Mouse (Mus musculus) intestine, embryonic 16.5 days (tissue): Measurements from ENCODE around the gene Pgap1. TPM values are rescaled to one million over a fixed set of nuclear protein-coding genes. Genes with fewer than 3 reads are reported as not detected.

Experiments
- ATAC-seq: fragments of 200-750 bp; cut with Nextera tagmentation; 2 replicates; pipeline ENCODE4 v1.8.0; 2017; ENCODE audit warnings: moderate TSS enrichment, moderate library complexity
- H3K27ac ChIP-seq: fragments of 300-500 bp; sonication (generic); 2 replicates; pipeline ENCODE4 v1.5.1; 2014; ENCODE audit warnings: mild to moderate bottlenecking, low read length
- H3K27me3 ChIP-seq: fragments of 300-500 bp; sonication (generic); replicated peaks from 2 replicates; pipeline ENCODE4 v1.6.1; 2014; ENCODE audit warnings: low read length, control low read depth, mixed read lengths; ENCODE audit not compliant: control insufficient read depth, insufficient read depth
- H3K36me3 ChIP-seq: fragments of 300-500 bp; sonication (generic); 2 replicates; pipeline ENCODE4 v1.6.1; 2014; ENCODE audit warnings: low read length, control low read depth; ENCODE audit not compliant: control insufficient read depth, insufficient read depth
- H3K4me1 ChIP-seq: fragments of 300-500 bp; sonication (generic); 2 replicates; pipeline ENCODE4 v1.6.1; 2014; ENCODE audit warnings: low read length, control low read depth, mixed read lengths; ENCODE audit not compliant: control insufficient read depth, insufficient read depth
- H3K4me2 ChIP-seq: fragments of 300-500 bp; sonication (generic); 2 replicates; pipeline ENCODE4 v1.6.1; 2014; ENCODE audit warnings: low read depth, low read length, control low read depth
- H3K4me3 ChIP-seq: fragments of 300-500 bp; sonication (generic); 2 replicates; pipeline ENCODE4 v1.5.1; 2014; ENCODE audit warnings: mild to moderate bottlenecking, low read length
- H3K9ac ChIP-seq: fragments of 300-500 bp; sonication (generic); 2 replicates; pipeline ENCODE4 v1.6.1; 2014; ENCODE audit warnings: low read depth, low read length
- H3K9me3 ChIP-seq: fragments of 300-500 bp; sonication (generic); 2 replicates; pipeline ENCODE4 v1.6.1; 2016; ENCODE audit warnings: low read length, control low read depth; ENCODE audit not compliant: control insufficient read depth
- WGBS: fragments of 180-500 bp; shearing (Covaris S2); extraction: QIAGEN DNeasy Blood & Tissue Kit; methylation state at CpG from one replicate; pipeline ENCODE4 v1.1.7; 2014; 5-methylcytosine and 5-hydroxymethylcytosine counted together
- polyA plus RNA-seq: library from polyadenylated mRNA; unstranded; fragments of >200 nt; fragmentation: Nextera tagmentation; extraction: Ambion mirVana; gene quantifications from 2 replicates; pipeline ENCODE4 v1.2.1, GENCODE M21; 2015

The Pgap1 gene
- polyA plus RNA-seq, 1 experiment from 2014 or later = 7.5 TPM

DNA sequence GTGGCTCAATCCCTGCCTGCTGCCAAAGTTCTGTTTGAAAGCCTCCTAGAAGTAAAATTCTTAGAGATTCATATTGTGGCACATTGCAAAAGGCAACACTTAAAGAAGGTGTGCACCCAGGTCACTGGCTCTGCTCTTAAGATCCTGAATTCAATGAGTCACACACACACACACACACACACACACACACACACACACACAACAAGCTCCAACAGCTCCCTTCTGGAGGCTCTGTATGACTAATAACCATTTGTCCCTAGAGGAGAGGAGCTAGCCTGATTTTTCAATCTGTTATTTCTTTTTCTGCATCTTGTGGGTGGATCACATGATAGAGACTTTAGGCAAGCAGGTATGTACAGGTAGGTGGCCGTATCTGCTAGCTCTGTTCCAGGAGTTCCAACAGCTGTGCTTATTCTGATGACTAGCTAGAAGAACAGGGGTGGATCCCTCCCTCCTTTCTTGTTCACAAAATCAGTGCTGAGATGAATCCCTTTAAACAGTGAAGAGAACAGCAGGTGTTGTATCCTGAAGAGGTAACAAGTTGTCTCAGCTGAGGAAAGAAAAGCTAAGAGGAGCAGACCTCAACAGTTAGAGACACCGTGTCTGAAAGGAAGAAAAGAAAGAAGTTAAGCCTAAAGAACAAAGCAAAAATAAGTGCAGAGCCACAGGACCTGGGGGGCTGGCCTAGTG lies 27.2 kb upstream of the Pgap1 start:
- H3K4me3 ChIP-seq = no peak overlapping the region
- H3K27ac ChIP-seq = no peak overlapping the region
- no peaks in the 10 kb centered on the region for H3K4me1 ChIP-seq
- no peaks in the 10 kb centered on the region for H3K9me3 ChIP-seq
- H3K27me3 ChIP-seq = no peaks in the 10 kb centered on the region
- H3K4me2 ChIP-seq = no peak overlapping the region
- ATAC-seq = no peak
- WGBS = 65% methylated on average over 2 of the region's 2 CpGs
- H3K9ac ChIP-seq = no peak overlapping the region
- no peaks in the 10 kb centered on the region for H3K36me3 ChIP-seq

DNA sequence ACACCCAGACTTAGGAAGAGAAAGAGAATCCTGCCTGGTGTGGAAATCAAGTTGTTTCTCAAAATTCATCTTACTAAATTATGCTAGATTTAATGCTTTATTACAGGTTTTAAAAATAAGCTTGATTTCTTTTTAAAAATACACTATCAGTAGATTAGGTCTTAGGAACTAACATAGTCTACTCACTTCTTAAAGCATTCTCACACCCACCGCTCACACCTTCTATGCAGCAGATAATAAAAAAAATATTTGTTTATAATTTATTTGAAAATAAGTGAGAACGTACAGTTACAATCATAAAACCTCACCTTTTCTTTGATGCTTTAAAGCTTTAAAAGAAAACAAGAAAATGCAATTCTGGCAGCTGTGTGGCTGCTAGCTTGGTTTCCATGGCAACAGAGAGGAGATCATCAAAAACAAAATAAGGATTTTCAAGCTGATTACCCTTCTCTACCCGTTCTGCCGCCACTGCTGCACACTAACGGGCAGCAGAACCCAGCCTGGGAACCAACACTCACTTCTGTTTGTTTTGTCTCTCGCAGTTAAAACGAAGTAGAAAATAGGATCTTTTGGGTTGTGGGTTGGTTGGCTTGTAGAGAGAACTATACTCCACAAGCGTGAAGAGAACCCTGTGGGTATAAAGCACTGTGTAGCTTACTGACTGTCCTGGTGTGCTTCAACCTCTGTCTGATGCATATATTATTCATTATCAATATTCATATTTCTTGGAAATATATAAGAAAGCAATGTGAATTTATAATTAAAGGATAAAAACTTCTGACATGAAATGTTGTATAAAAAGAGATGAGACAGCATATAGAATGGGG lies 21.1 kb upstream of the Pgap1 start:
- Histone ChIP-seq H3K27ac (no peak overlapping the region), H3K36me3 (no peaks in the 10 kb centered on the region), H3K4me3 (no peak overlapping the region), H3K9me3 (no peaks in the 10 kb centered on the region), H3K4me2 (no peak overlapping the region), H3K4me1 (no peaks in the 10 kb centered on the region), H3K27me3 (no peaks in the 10 kb centered on the region), H3K9ac (no peak overlapping the region)
- no peak for ATAC-seq
- 62% methylated on average over 8 of the region's 8 CpGs for WGBS

DNA sequence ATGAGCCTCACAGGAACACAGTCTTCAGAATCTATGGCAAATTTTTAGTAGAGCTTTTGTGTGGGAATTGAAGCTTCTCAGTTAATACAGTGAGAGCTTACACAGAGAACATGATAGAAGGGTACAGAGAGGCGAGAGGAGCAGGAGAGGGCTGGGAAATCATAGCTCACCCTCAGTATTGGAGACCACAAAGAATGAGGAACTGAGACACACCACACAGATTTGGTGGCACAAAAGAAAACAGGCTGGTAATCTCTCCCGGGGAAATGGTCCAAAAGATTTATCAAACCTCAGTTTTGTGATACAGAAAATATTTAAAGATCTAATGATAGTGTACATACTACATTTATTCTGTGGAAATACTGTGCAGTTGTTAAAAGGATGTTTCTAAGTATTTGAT lies 11.6 kb upstream of the Pgap1 start:
- Histone ChIP-seq H3K27me3 (no peaks in the 10 kb centered on the region), H3K4me1 (no peaks in the 10 kb centered on the region), H3K36me3 (no peaks in the 10 kb centered on the region), H3K9me3 (no peaks in the 10 kb centered on the region), H3K4me3 (no peak overlapping the region), H3K4me2 (no peak overlapping the region), H3K27ac (no peak overlapping the region), H3K9ac (no peak overlapping the region)
- 78% methylated on average over 2 of the region's 2 CpGs for WGBS
- no peak for ATAC-seq

DNA sequence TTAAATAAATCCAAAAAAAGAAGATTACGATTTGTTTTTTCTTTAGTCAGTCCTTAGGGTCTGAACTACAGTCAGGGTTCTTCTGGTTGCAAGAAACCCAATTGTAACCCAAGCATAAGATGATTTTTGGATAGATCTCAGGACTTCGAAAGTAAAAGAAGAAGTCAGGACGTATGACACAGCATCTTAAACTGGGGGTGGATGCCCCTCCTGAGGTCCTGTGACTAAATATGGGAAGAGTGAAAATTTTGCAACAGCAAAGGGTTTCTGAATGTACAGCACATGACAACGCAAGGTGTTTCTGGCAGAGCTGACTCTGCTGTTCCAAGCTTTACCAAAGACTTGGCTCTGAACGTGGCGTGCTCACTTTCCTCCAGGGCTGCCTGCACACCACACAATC lies 6.4 kb upstream of the Pgap1 start:
- Histone ChIP-seq H3K4me2 (no peak overlapping the region), H3K27ac (no peak overlapping the region), H3K27me3 (no peaks in the 10 kb centered on the region), H3K36me3 (no peaks in the 10 kb centered on the region), H3K4me1 (no peaks in the 10 kb centered on the region), H3K9ac (no peak overlapping the region), H3K4me3 (no peak overlapping the region), H3K9me3 (no peaks in the 10 kb centered on the region)
- ATAC-seq = no peak
- 90% methylated on average over 6 of the region's 6 CpGs for WGBS

DNA sequence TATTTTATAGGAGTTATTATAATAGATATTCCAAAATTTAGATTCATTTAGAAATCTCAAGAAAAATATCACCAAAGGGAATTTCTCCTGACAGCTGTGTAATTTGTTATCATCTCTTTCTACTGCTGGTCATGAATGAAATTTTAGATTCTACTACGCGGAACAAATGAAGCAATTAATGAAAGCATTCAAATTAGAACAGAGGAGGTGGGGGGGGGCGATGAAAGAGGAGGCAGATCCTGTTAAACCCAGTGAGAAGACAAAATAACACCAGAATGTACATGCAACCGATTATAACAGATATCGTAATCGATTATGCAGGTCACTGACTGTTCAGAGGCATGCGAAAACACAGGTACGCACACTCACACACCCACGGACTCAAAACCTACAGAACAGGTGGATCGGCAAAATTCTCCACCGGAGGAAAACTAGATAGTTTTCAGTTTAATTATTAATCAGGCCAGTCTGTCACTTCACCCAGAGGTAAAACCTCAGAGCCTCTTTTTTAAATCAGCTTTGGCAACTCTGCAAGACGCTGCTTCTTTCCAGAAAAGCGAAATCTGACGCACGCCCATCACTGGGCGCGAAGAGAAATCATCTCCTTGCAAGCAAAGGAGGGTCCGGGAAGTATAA lies 780 bp downstream of the Pgap1 start:
- Histone ChIP-seq H3K4me1 (no peaks in the 10 kb centered on the region; the same call in 1 of the 2 replicates), H3K9me3 (no peaks in the 10 kb centered on the region), H3K36me3 (no peaks in the 10 kb centered on the region), H3K4me3 (peak overlapping the region; percentile 79), H3K9ac (peak overlapping the region; percentile 81), H3K27me3 (no peaks in the 10 kb centered on the region), H3K4me2 (peak overlapping the region; percentile 97), H3K27ac (peak overlapping the region; percentile 84)
- 3% methylated on average over 18 of the region's 18 CpGs for WGBS
- peak; percentile 26; the same call in 1 of the 2 replicates for ATAC-seq

DNA sequence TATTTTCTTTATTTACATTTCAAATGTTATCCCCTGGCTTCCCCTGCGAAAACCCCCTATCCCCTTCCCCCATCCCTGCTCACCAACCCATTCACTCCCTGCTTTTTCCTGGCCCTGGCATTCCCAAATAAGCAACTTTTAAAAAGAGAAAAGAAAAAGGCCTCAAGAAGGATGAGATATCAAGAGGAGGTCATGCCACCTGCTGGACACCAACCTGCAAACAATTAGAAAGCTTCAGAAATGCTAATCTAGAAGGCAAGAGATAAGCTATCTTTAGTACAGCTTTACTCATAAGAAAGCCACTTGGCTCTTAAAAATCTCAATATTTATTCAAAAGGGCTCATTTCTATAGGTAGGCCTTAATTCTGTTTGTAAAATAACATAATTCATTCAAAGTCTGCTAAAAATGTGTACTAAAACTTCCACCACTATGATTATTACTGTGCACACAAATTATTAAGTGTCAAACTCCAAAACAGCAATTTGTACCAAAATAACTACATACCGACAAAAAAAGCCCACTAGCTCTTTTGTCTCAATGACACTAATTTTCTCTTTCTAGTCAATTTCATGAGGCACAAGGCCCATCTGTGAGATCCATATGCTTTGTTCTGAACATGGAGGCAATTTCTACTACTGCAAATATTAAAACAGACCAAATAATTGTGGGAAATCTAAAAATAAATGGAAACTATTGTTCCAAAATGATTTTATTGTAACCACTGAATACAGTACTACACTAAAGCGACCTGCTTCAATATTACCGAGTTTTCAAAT lies 1.9 kb downstream of the Pgap1 start:
- no peak overlapping the region for H3K9ac ChIP-seq
- H3K27me3 ChIP-seq = no peaks in the 10 kb centered on the region
- no peaks in the 10 kb centered on the region for H3K36me3 ChIP-seq
- WGBS = 53% methylated on average over 4 of the region's 4 CpGs
- ATAC-seq = no peak
- H3K4me2 ChIP-seq = no peak overlapping the region
- no peak overlapping the region for H3K27ac ChIP-seq
- H3K9me3 ChIP-seq = no peaks in the 10 kb centered on the region
- no peak overlapping the region for H3K4me3 ChIP-seq
- no peaks in the 10 kb centered on the region; the same call in 1 of the 2 replicates for H3K4me1 ChIP-seq

DNA sequence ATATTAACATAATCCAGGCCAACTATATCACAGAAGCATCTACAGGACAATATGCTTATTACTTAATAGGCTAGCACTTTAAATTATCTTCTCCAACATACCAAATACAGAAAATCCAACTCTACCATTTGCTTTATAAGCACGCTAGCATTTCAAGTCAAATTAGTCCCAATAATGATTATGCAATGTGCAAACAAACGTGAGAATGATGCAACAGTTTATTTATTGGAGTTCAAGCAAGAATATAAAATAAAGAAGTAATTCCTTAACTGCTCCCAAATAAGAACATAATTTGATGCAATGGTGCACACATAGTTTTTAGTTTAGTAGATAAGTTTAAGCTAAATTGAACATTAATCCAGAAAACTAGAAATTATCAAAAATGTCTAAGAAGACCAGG lies 4.9 kb downstream of the Pgap1 start:
- 88% methylated on average over 2 of the region's 2 CpGs for WGBS
- H3K27ac ChIP-seq = no peak overlapping the region
- no peaks in the 10 kb centered on the region for H3K36me3 ChIP-seq
- H3K9me3 ChIP-seq = no peaks in the 10 kb centered on the region
- no peaks in the 10 kb centered on the region for H3K27me3 ChIP-seq
- H3K4me3 ChIP-seq = no peak overlapping the region
- H3K9ac ChIP-seq = no peak overlapping the region
- ATAC-seq = no peak
- no peaks in the 10 kb centered on the region for H3K4me1 ChIP-seq
- no peak overlapping the region for H3K4me2 ChIP-seq

DNA sequence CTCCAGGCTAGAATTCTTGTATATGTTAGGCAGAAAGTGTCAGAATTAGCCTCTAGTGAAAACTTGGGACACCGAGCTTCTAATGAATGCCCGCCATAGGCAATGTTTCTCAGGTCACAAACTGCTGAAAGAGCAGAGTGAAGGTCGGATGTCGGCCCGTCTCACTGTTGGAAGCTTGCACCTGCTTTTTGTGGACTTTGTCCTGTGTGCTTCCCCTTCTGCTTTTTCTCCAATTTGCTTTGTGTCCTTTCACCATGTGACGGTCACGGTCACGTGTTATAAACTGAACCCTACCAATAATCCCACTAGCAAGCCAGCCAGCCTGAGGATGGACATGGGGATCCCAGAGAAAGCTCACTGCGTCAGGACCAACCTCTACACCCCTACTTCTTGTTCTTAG lies 12.3 kb downstream of the Pgap1 start:
- Histone ChIP-seq H3K27me3 (no peaks in the 10 kb centered on the region), H3K4me1 (no peaks in the 10 kb centered on the region), H3K4me3 (no peak overlapping the region), H3K36me3 (peaks cover 5% of the 10 kb centered on the region), H3K9ac (no peak overlapping the region), H3K9me3 (no peaks in the 10 kb centered on the region), H3K27ac (no peak overlapping the region), H3K4me2 (no peak overlapping the region)
- ATAC-seq = no peak
- WGBS = 86% methylated on average over 9 of the region's 9 CpGs

DNA sequence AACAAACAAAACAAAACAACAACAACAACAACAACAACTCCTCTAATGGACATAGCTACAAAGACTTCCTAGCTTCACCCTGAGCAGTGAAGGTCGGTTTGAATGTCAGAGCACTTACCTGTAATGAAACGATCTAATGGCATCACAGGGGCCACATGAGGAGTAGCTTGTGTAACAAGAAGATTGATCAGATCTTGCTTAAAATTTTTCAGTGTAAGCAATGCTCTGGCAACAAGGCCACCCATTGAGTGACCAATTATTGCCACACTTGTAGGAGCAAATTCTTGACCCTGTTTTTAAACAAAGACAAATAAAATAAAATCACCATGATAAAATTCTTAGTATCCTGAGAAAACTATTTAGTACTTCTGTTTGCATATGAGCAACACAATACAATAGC lies 14.6 kb downstream of the Pgap1 start:
- no peaks in the 10 kb centered on the region for H3K4me1 ChIP-seq
- ATAC-seq = no peak
- no peak overlapping the region for H3K9ac ChIP-seq
- WGBS = 88% methylated on average over 2 of the region's 2 CpGs
- H3K27me3 ChIP-seq = no peaks in the 10 kb centered on the region
- peaks cover 8% of the 10 kb centered on the region for H3K36me3 ChIP-seq
- no peaks in the 10 kb centered on the region for H3K9me3 ChIP-seq
- no peak overlapping the region for H3K4me2 ChIP-seq
- H3K27ac ChIP-seq = no peak overlapping the region
- no peak overlapping the region for H3K4me3 ChIP-seq
